Mouse (Mus musculus) ovary, postnatal 14 days (tissue): Measurements from ENCODE around the gene Mief1.

Source experiments
- DNase-seq: peaks from one replicate; pipeline ENCODE4 v3.0.0; 2022; ENCODE audit warnings: low spot score

The Mief1 gene

GRCm38 (mm10) chr15:80233733-80234509 is at the start of gene Mief1:
TSS of gene Mief1 (plus strand) at chr15:80234018.
- peak; percentile 99 for DNase-seq

DNA sequence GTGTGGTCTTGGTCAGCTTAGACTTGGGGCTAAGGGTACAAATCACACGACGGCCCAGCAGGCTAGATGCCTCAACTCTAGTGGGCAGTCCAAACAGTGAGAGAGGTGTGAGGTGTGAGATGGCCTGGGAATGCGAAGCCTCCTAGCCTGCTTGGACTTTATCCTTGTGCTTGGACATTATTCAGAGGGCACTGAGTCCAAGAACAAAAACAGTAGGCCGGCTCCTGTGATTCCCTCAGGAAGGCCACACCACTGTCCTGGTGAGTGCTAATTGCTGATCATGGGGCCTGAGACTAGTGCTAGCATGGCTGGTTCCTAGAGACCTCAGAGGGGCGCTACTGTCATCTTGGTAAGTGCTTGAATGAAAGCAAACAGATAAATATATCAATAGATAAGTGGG is 44.9 kb upstream of the Mief1 start:
- DNase-seq, result no peak

- no peak for DNase-seq
Observed at GRCm38 (mm10) chr15:80190075-80190474, 43.7 kb upstream of the Mief1 start.

DNA sequence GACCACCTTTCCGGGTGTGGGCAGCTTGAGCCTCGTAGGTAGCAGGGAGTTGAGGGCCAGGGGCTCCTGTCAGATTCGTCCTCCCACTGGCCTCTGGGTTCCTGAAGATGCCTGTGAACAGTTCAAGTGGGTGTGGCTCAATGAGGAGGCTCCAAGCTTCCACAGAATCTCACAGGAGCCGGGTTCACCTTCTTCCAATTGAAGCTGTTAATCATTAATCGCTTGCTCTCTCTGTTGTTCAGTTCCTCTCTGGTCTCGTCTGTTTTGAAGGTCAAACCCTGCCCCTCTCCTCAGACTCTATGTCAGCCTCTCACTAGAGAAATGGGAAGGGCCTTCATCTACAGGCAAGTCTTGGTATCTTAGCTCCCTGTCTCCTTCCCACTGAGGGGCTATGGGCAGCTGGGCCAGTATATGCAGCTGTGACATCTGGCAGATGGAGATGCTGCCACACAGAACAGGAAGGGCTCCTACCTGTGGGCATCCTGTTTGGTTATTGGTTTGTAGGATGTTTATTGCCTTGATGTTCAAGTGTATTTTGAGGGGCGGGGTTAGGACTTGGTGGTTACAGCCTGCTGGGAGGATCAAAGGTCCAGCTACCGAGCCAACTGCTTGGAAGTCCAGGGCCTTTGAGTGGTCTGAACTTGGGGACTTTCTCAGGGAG is 42.1 kb upstream of the Mief1 start:
- DNase-seq, result no peak

GRCm38 (mm10) chr15:80192246-80192585 is 41.6 kb upstream of the Mief1 start:
- no peak for DNase-seq

DNA sequence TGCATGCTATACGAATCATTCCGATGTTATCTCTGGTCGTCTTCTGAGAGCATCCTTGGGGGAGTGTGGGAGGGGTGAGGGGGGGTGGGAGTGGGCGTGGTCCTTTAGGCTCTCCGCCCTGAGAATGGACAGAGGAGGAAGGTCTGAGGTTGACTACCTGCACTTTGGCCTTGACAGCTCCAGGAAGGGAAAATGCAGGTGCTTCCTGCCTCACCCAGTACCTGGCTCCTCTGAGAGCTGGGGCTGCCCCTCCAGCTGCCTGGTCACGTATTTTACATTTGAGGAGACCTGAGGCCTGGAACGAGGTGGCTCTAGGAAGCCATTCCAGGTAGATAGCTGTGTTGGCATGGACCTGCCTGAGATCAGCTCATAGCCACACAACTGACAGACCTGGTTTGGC is 41.0 kb upstream of the Mief1 start:
- DNase-seq, result no peak

DNA sequence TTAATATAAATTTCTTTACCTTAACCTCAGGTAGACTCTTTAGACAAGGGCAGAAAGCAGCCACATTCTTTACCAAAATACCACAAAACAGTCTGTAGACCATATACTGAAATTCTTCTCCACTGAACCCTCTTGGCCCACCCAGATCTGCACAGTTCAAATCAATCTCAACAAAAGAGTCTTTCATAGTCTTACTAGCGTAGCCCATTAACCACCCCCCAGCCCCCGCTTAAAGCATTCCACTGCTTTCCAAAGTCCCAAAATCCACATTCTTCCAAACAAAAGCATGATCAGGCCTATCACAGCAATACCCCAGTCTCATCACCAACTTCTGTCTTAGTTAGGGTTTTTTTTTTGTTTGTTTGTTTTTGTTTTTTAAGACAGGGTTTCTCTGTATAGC is 34.3 kb upstream of the Mief1 start:
- no peak for DNase-seq

DNA sequence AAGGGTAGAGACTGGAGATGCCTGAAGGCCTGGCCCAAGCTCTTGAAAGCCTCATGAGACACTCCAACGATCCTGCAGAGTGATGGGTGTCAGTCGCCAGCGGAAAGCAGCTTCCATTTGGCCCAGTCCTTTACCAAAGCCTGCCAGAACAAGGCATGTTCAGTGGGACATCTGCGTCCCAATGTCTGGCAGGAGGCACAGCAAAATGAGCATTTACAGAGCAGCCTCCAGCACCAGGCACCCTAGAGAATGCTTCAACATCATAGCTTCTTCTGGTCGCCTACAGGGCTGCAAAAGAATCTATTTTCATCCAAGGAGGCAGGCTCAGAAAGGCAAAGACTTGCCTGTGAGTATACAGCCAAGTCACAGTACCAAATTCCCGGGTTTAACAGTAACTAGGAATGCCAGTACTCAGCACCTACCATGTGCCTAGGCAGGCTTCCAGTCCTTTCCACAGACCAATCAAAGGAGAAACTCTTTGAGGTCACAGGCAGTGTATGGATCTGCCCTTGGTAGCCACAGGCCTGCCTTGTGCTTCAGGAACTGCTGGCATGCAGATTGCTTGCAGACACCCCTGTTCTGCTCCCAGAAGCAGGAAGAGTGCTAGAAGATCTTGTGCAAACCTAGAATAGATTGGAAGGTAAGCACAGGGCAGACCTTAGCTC is 31.6 kb upstream of the Mief1 start:
- DNase-seq, result no peak

GRCm38 (mm10) chr15:80203406-80203805 is 30.4 kb upstream of the Mief1 start:
- DNase-seq, result no peak

DNA sequence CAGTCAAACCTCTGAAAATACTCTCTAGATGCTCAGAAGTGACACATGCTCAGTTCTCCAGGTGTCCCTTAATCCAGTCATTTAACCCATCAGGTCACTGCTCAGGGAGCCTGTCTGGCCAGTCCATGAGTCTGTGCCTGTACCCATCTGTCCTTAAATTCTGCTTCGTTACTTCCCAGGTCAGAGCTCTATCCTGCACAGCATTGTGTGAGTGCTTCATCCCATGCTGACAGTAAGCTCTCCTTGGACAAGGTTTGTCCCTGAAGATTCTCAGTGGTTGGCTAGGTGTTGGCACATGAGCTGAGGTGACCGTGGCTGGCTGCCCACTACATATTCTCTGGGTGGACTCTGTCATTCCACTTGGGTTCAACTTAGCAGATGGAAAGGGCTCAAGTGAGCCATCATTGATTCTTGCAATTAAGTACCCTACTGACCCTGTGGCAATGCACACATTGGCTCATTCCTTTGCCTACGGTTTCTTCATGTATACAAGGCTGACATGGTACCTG is 27.7 kb upstream of the Mief1 start:
- DNase-seq, result no peak

- no peak for DNase-seq
Observed at GRCm38 (mm10) chr15:80208446-80208845, 25.4 kb upstream of the Mief1 start.

GRCm38 (mm10) chr15:80213688-80214087 is 20.1 kb upstream of the Mief1 start:
- no peak for DNase-seq

GRCm38 (mm10) chr15:80215716-80216479 is 17.9 kb upstream of the Mief1 start:
- DNase-seq, result no peak

DNA sequence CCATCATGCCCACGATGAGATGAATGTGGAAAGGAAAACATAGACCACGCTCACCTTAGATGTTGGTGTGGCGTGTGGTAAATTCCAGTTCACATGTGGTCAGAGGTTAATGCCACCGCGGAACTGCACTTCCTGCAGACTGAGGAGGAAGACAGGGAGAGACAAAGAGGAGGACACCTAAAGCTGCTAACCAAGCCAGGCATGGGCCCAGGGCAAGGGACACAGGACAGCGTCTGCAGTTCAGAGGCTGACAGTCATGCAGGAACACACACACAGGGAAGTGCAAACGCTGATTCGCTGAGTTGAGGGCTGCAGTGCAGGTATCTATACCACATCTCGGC is 17.4 kb upstream of the Mief1 start:
- no peak for DNase-seq

DNA sequence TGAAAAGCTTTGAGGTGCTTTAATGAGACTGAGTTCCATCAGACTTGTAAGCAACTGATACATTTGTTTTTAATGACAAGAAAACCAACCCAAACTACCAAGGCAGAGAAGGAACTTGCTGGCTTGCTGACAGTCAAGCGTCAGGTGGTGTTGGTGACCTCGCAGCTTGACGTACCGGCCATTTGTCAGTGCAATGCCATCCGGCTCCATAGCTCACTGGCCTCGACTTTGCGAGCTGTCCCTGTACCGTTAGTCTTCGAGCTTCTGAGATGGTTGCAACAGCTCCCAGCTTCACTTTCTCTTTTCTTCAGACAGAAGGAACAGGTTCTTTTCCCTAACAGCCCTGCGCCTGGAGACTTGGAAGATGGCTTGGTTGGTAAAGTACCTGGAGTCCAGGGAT is 16.3 kb upstream of the Mief1 start:
- DNase-seq, result no peak

DNA sequence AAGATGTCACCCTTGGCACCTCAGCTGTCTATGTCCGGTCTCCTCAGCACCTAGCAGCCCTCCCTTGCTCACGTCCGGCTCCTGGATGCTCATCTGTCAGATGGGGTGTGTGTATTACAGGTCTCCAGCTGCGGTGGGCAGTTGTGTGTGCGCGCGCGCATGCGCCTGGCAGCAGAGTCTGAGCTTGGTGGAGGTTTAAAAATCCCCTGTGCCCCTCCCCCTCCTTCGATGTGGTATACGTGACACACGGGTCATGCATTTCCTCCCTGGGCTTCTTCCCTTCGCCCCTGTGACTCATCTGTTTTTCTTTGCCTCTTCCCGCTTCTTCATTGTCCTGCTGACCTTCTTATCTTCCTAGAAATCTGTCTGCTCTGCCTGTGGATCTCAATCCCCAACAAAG is 14.6 kb upstream of the Mief1 start:
- no peak for DNase-seq

DNA sequence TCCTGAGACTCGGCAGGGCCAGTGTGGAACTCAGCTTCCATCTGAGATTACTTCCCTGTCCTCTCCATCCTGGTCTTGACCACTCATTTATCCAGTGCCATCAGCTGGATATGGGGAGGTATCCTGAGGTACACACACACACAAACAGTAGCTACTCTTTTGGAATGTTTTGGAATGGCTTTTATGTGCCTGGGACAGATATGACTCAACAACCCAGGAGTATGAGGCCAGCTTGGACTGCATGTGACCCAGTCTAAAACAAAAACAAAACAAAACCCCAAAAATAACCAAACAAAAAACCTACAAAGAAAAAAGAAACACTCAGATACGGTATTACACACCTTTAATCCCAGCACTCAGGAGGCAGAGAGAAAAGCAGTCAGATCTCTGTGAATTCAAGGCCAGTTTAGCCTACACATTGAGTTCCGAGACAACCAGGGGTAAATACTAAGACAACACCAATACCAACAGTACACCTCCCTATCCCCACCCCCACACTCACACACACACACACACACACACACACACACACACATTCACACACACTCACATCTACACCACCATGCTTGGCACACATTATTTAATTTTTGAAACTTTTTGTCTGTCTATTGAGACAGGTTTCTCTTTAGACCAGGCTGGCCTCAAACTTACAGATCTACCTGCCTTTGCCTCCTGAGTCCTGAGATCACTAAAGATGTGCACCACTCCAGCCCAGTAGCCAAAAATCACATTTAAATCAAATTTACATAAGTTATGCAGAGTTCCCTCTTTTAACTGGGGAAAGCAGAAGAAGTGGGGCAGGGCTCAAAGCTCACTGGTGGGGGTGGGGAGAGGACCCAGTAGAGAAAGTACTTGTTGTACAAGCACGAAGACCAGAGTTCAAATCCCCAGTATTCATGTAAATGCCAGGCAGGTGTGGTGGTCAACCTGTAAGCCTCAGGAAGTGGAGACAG is 13.8 kb upstream of the Mief1 start:
- DNase-seq, result no peak

DNA sequence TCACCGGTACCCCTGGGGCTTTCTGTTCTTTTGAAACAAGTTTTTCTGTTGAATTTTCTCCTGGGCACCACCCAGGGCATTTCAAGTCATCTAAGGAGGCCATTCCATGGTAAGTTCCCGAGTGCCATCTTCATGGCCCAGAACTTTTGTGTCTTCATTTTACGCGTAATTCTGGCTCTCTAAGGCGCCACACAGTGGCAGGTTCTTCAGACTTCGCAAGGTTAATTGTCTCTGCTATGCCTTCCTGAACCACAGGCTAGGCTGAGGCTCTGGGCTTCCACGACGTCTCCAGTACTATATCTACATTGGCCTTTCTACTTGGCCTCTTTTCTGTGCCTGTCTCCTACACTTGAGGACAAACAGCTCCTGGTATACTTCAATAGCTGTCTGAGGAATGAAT is 12.8 kb upstream of the Mief1 start:
- no peak for DNase-seq

- no peak for DNase-seq
Observed at GRCm38 (mm10) chr15:80223751-80224150, 10.1 kb upstream of the Mief1 start.

GRCm38 (mm10) chr15:80225208-80225607 is 8.6 kb upstream of the Mief1 start:
- peak; percentile 81 for DNase-seq

GRCm38 (mm10) chr15:80225796-80226195 is 8.0 kb upstream of the Mief1 start:
- peak; percentile 45 for DNase-seq
